Mouse (Mus musculus) CD8-positive naive resting alpha-beta T cell, adult 57 days (primary cell): ENCODE data around the gene Ctsz. TPM values are rescaled to one million over a fixed set of nuclear protein-coding genes. Genes with fewer than 3 reads are reported as not detected.

Experiments
- total RNA-seq: library from RNA; stranded (reverse); gene quantifications from one replicate; pipeline ENCODE4 v1.2.4, GENCODE M21; 2023

Gene Ctsz
- 46.5 TPM for total RNA-seq

DNA sequence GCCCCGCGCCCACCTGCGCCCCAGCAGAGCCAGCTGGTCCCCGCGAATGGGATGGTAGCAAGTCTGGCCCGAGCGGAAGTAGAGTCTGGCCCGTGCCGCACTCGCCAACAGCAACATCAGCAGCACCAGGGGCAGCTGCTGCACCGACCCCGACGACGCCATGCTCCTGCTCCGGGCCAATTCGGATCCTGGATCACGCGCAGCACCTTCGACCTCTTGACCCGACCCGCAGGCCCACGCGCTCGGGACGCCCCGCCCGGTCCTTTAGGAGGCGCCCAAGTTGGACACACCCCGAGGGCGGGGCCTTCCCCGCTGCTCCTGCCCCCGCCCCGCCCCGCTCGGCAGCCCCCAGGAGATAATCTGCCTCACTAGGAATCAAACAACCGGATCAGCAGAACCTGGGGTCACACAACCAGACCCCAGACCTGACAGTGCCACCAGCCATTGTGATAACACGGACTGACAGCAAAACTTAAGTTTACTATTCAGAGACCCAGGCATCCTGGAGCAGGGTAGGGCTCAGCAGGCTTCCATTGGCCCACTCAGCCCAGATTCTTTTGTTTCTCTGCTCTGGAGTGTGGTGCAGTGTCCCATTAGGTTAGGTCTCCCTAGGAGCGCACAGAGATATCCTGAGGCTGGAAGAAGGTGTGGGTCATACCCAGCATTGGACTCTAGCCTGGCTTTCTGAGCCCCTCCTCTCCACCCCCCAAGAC, at the start of gene Ctsz:
Gene Ctsz, minus strand, starts transcription at position 303 of the 713 bp plus-strand sequence.

DNA sequence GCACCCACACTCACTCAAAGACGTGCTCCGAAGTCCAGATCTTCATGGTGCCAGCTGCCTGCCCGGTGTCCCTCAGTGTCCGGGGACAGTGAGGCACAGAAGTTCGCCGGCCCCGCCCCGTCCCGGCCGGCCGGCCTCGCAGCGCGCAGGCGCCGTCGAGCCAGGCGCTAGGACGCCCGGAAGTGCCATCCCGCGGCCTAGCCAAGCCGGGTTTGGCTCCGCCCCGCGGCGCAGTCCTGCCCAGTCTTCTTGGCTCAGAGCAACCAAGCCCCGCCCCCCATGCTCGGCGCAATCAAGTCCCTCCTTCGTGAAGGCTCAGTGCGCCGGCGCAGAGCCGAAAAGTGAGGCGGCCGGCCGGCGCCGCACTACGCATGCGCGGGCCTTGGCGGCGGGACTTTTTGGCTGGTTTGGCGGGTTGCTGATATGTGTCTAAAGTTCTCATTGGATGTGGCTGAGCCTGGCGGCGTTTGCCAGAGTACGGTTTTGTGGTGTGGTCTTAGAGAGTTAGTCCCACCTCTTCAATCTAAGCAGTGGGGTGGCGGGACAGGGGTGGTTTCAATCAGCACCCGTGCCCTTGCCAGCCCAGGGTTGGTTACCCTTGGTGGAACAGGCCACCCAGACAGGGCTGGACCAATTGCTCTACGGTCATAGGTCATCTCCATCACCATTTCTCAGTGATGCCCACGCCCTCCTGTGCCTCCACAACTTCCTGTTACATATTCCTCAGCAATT, 34.1 kb upstream of the Ctsz start, which contains the start of gene Prelid3b:
Gene Prelid3b, minus strand, starts transcription at position 264 of the 732 bp plus-strand sequence.

DNA sequence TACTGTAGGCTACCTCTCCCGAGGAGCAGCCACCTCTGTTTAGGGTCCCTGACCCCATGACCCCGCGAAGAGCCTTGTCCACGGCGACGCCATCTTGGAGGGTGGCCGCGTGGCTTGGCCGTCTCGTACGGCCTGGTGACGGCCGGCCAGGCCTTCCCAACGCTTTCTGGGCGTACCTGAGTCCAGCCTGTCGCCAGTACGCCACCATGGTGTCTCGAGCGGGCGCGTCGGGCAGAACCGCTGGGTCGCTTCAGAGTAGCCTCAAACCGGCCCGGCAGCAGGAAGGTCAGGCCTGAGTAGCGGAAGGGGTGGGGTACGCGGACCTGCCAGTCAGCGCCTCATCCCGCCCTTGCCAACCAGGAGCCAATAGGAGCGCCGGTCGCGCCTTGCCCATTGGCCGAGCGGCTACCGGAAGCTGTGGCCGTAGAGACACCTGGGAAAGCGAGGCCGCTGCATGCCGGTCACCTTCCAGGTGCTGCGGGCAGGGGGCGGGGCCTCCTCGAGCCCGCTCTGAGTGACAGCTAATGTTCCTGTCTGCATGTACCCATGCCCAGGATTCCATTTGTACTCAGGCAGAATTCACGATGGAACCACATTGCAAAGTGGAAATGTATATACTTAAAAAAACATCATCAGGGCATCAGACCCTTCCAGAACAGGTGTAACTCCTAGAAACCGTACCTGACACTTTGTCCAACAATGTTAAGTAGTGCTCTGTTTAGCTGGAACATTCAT, 25.1 kb upstream of the Ctsz start, which contains the start of gene Atp5e:
Gene Atp5e, minus strand, starts transcription at position 317 of the 735 bp plus-strand sequence.

DNA sequence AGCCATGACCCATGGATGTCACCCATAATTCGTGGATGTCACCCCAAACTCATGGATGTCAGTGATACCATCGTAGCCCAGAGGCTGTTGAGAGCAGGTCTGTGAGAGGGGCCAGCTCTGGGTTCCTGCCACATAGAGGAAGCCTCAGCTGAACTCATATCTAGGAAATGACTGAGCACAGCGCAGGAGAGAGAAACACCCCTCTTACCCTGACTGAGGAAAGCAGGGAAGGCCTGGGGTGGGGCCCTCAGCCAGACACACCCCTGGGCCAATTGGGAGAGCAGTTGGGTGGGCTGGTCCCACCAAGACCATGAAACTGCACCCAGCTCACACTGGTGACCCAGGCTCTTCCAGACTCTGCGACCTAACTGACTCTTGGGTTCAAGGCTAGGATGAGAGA, 11.5 kb upstream of the Ctsz start, which contains the start of gene Tubb1:
Gene Tubb1, plus strand, starts transcription at position 343 of the 400 bp plus-strand sequence.

DNA sequence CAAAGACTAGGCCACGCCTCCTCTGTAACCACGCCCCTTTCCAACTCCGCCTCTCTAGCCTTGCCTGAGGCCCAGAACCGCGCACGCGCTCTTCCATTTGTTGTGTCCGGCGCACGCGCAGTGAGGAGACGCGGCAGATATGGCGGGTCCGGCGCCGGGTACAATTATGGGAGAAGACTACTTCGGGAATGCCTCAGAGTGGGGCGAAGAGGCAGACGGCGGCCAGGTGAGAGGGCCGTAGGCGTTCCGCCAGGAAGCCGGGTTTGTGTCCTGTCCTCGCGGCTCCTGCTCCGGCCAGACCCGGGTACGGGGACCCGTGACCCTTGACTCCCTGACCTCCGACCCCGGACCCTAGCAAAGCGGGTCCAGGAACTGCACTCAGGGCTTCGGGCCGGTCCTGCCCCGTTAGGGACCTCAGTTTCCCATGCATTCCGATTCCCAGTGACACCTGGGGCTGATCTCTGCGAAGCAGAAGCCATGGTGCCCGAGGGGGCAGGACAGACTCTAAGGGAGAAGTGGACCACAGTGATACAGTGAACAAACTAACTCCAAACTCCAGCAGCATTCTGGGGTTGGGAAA, 23.0 kb downstream of the Ctsz start, which contains the start of gene Nelfcd:
Gene Nelfcd, plus strand, starts transcription at position 74 of the 580 bp plus-strand sequence.

Other genes starting within 250 kb of the Ctsz start
- gene Gnas, start 154.7 kb downstream of the Ctsz start, total RNA-seq, result 431 TPM
- gene Gm20721, start 92.3 kb downstream of the Ctsz start, total RNA-seq, result not detected
- 50.0 TPM for gene Nelfcd, start 23.2 kb downstream of the Ctsz start, total RNA-seq
- gene Tubb1, start 11.7 kb upstream of the Ctsz start, total RNA-seq, result 0.37 TPM
- 221 TPM for gene Atp5e, start 25.1 kb upstream of the Ctsz start, total RNA-seq
- gene Prelid3b, start 34.0 kb upstream of the Ctsz start, total RNA-seq, result 39.7 TPM
- 37.2 TPM for gene Zfp831, start 204.5 kb upstream of the Ctsz start, total RNA-seq